Mouse (Mus musculus): ENCODE measurements at regions not wholly inside any gene's neighbourhood (a gene's known extent, or its start where the extent isn't known, plus 50 kb on each side); places are given as distances from the start of the nearest gene placed in this dataset.

DNA sequence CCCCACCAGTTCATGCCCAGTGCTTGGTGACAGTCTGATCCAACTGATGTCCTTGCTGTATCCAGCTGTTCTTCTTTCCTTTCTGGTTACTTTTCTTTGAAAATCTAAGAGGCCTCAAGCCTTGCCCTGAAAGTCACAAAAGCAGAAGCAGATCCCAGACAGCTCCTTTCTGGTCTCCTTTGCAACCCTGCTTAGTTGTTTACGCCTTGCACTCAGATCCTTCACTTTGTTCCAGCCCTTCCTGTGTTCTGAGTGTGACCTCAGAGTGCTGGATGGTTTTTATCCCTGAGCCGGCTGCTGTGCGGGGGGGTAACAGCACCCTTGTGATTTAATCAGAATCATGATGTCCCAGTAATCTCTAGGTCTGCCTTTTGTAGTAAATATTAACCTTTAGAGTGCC lies 324.3 kb upstream of the Npvf start:
- no peak overlapping the region for H3K4me3 ChIP-seq
- peaks cover 10% of the 10 kb centered on the region; the same call in 1 of the 2 replicates for H3K27me3 ChIP-seq
- WGBS: 21% methylated on average over 3 of the region's 3 CpGs
- no peak for ATAC-seq (ENCODE audit: low FRiP score, low read depth)
- no peak overlapping the region for H3K9ac ChIP-seq
- peaks cover 65% of the 10 kb centered on the region for H3K4me1 ChIP-seq
- H3K36me3 ChIP-seq: no peaks in the 10 kb centered on the region
- no peak overlapping the region for H3K4me2 ChIP-seq (replicated peaks)
- no peaks in the 10 kb centered on the region for H3K9me3 ChIP-seq
- peak overlapping the region; percentile 48; the same call in 1 of the 2 replicates for H3K27ac ChIP-seq

DNA sequence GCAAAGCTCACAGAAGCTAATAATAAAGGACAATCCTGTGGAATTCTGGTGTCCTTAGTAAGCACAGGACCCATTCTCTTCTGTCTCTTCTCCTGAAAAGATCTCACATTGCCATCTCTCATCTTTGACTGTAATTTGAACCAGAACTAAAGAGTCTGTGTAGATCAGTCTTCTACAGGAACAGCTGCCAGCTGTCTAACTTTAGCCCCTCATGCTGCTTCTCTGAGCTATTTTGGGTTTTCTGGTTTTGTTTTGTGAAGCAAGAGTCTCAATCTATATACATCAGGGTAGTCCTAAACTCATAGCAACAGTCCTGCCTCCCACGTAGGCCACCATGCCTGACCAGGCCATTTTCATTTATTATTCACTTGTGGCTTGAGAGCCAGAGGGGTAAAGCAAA lies 325.5 kb upstream of the Npvf start:
- H3K4me1 ChIP-seq: peaks cover 77% of the 10 kb centered on the region
- no peaks in the 10 kb centered on the region for H3K36me3 ChIP-seq
- no peak overlapping the region for H3K27ac ChIP-seq
- H3K27me3 ChIP-seq: peaks cover 13% of the 10 kb centered on the region; the same call in 1 of the 2 replicates
- H3K9ac ChIP-seq: no peak overlapping the region
- H3K4me2 ChIP-seq (replicated peaks): no peak overlapping the region
- 38% methylated on average over 1 of the region's 1 CpGs for WGBS
- no peak overlapping the region for H3K4me3 ChIP-seq
- no peak for ATAC-seq (ENCODE audit: low FRiP score, low read depth)
- no peaks in the 10 kb centered on the region for H3K9me3 ChIP-seq

GRCm38 (mm10) chr6:50980311-50980710 lies 326.1 kb upstream of the Npvf start:
- peaks cover 83% of the 10 kb centered on the region for H3K4me1 ChIP-seq
- H3K9ac ChIP-seq: no peak overlapping the region
- H3K36me3 ChIP-seq: no peaks in the 10 kb centered on the region
- H3K27me3 ChIP-seq: peaks cover 8% of the 10 kb centered on the region; the same call in 1 of the 2 replicates
- no peaks in the 10 kb centered on the region for H3K9me3 ChIP-seq
- no peak overlapping the region for H3K4me3 ChIP-seq
- ATAC-seq (ENCODE audit: low FRiP score, low read depth): no peak
- no peak overlapping the region for H3K4me2 ChIP-seq (replicated peaks)
- no peak overlapping the region for H3K27ac ChIP-seq
- WGBS: 76% methylated on average over 4 of the region's 4 CpGs

- 0 out of 2 replicates have a peak overlapping the region, but pooled peaks have one; percentile 0 for H3K4me2 ChIP-seq (replicated peaks)
- H3K36me3 ChIP-seq: no peaks in the 10 kb centered on the region
- peak; percentile 51; the same call in 1 of the 2 replicates for ATAC-seq (ENCODE audit: low FRiP score, low read depth)
- H3K27ac ChIP-seq: peak overlapping the region; percentile 80
- H3K9me3 ChIP-seq: no peaks in the 10 kb centered on the region
- H3K27me3 ChIP-seq: 0 out of 2 replicates have a peak, but pooled peaks cover 7% of the 10 kb centered on the region
- 8% methylated on average over 7 of the region's 7 CpGs for WGBS
- peaks cover 93% of the 10 kb centered on the region for H3K4me1 ChIP-seq
- H3K4me3 ChIP-seq: no peak overlapping the region
- H3K9ac ChIP-seq: no peak overlapping the region
Observed at GRCm38 (mm10) chr6:50981702-50982309, 327.6 kb upstream of the Npvf start.

- no peaks in the 10 kb centered on the region for H3K9me3 ChIP-seq
- H3K4me3 ChIP-seq: no peak overlapping the region
- ATAC-seq (ENCODE audit: low FRiP score, low read depth): no peak
- WGBS: 46% methylated on average over 4 of the region's 4 CpGs
- H3K27ac ChIP-seq: peak overlapping the region; percentile 80; the same call in 1 of the 2 replicates
- H3K27me3 ChIP-seq: 0 out of 2 replicates have a peak, but pooled peaks cover 7% of the 10 kb centered on the region
- no peaks in the 10 kb centered on the region for H3K36me3 ChIP-seq
- peaks cover 87% of the 10 kb centered on the region for H3K4me1 ChIP-seq
- no peak overlapping the region for H3K9ac ChIP-seq
- no peak overlapping the region; the same call in 1 of the 2 replicates for H3K4me2 ChIP-seq (replicated peaks)
Observed at GRCm38 (mm10) chr6:50982856-50983255, 328.6 kb upstream of the Npvf start.

GRCm38 (mm10) chr6:50983511-50984099 lies 329.4 kb upstream of the Npvf start:
- Histone ChIP-seq H3K4me2 (replicated peaks) (no peak overlapping the region; the same call in 1 of the 2 replicates), H3K27ac (peak overlapping the region; percentile 80; the same call in 1 of the 2 replicates), H3K9me3 (no peaks in the 10 kb centered on the region), H3K9ac (no peak overlapping the region), H3K36me3 (no peaks in the 10 kb centered on the region), H3K4me1 (peaks cover 80% of the 10 kb centered on the region), H3K27me3 (0 out of 2 replicates have a peak, but pooled peaks cover 7% of the 10 kb centered on the region), H3K4me3 (no peak overlapping the region)
- ATAC-seq (ENCODE audit: low FRiP score, low read depth): no peak
- WGBS: 27% methylated on average over 8 of the region's 8 CpGs

GRCm38 (mm10) chr6:50984157-50984905 lies 330.1 kb upstream of the Npvf start:
- no peak for ATAC-seq (ENCODE audit: low FRiP score, low read depth)
- 0 out of 2 replicates have a peak, but pooled peaks cover 7% of the 10 kb centered on the region for H3K27me3 ChIP-seq
- peak overlapping the region; percentile 35 for H3K4me2 ChIP-seq (replicated peaks)
- H3K4me3 ChIP-seq: no peak overlapping the region
- peak overlapping the region; percentile 75; the same call in 1 of the 2 replicates for H3K27ac ChIP-seq
- H3K9me3 ChIP-seq: no peaks in the 10 kb centered on the region
- H3K9ac ChIP-seq: no peak overlapping the region
- H3K36me3 ChIP-seq: no peaks in the 10 kb centered on the region
- WGBS: 10% methylated on average over 11 of the region's 11 CpGs
- peaks cover 75% of the 10 kb centered on the region for H3K4me1 ChIP-seq

GRCm38 (mm10) chr6:50986270-50986924 lies 332.2 kb upstream of the Npvf start:
- Histone ChIP-seq H3K4me2 (replicated peaks) (no peak overlapping the region; the same call in 1 of the 2 replicates), H3K4me3 (no peak overlapping the region), H3K27ac (peak overlapping the region; percentile 61), H3K36me3 (no peaks in the 10 kb centered on the region), H3K9ac (no peak overlapping the region), H3K27me3 (0 out of 2 replicates have a peak, but pooled peaks cover 9% of the 10 kb centered on the region), H3K9me3 (no peaks in the 10 kb centered on the region), H3K4me1 (peaks cover 61% of the 10 kb centered on the region)
- 36% methylated on average over 9 of the region's 9 CpGs for WGBS
- ATAC-seq (ENCODE audit: low FRiP score, low read depth): peak; percentile 52; the same call in 1 of the 2 replicates

GRCm38 (mm10) chr6:50988561-50988960 lies 334.3 kb upstream of the Npvf start:
- 72% methylated on average over 3 of the region's 3 CpGs for WGBS
- no peaks in the 10 kb centered on the region for H3K36me3 ChIP-seq
- peaks cover 49% of the 10 kb centered on the region for H3K4me1 ChIP-seq
- no peak overlapping the region for H3K4me2 ChIP-seq (replicated peaks)
- ATAC-seq (ENCODE audit: low FRiP score, low read depth): no peak
- no peak overlapping the region for H3K4me3 ChIP-seq
- H3K9ac ChIP-seq: no peak overlapping the region
- no peaks in the 10 kb centered on the region for H3K9me3 ChIP-seq
- H3K27me3 ChIP-seq: 0 out of 2 replicates have a peak, but pooled peaks cover 9% of the 10 kb centered on the region
- no peak overlapping the region for H3K27ac ChIP-seq

GRCm38 (mm10) chr6:50991528-50992125 lies 337.4 kb upstream of the Npvf start:
- Histone ChIP-seq H3K27me3 (peaks cover 15% of the 10 kb centered on the region; the same call in 1 of the 2 replicates), H3K4me1 (peaks cover 47% of the 10 kb centered on the region), H3K36me3 (no peaks in the 10 kb centered on the region), H3K9ac (no peak overlapping the region), H3K4me3 (no peak overlapping the region), H3K9me3 (no peaks in the 10 kb centered on the region), H3K27ac (peak overlapping the region; percentile 40; the same call in 1 of the 2 replicates), H3K4me2 (replicated peaks) (no peak overlapping the region)
- WGBS: 62% methylated on average over 8 of the region's 8 CpGs
- ATAC-seq (ENCODE audit: low FRiP score, low read depth): peak; percentile 59

- Histone ChIP-seq H3K27me3 (peaks cover 15% of the 10 kb centered on the region; the same call in 1 of the 2 replicates), H3K4me1 (peaks cover 50% of the 10 kb centered on the region), H3K9ac (no peak overlapping the region), H3K4me3 (no peak overlapping the region), H3K27ac (no peak overlapping the region), H3K36me3 (no peaks in the 10 kb centered on the region), H3K4me2 (replicated peaks) (no peak overlapping the region), H3K9me3 (no peaks in the 10 kb centered on the region)
- WGBS: 28% methylated on average over 6 of the region's 6 CpGs
- ATAC-seq (ENCODE audit: low FRiP score, low read depth): no peak
Observed at GRCm38 (mm10) chr6:50993952-50994351, 339.7 kb upstream of the Npvf start.
